Mouse (Mus musculus): ENCODE results near the gene Rnaseh2b.

GRCm38 (mm10) chr14:62329631-62330030 lies 37.2 kb downstream of the Rnaseh2b start:
- TF ChIP-seq POLR2A (IDR thresholded peaks at IDR 0.05; ENCODE audit: borderline replicate concordance, control insufficient read depth, low read depth, low read length) (no peak), CTCF (IDR thresholded peaks at IDR 0.05; ENCODE audit: control insufficient read depth, insufficient read depth, low read length) (no peak)

All from bone marrow, adult 2 months (tissue).